Mouse (Mus musculus) layer of hippocampus, adult 18-20 months (tissue): Measurements from ENCODE around the gene Procr. TPM values are rescaled to one million over a fixed set of nuclear protein-coding genes. Genes with fewer than 3 reads are reported as not detected.

Source experiments
- DNase-seq, 2 experiments: peaks; one replicate each; pipeline ENCODE4 v3.0.0; 2022; ENCODE audit warnings: low spot score in 2 of 2
- total RNA-seq, 2 experiments: library from RNA; stranded (reverse); gene quantifications; 2 replicates each; pipeline ENCODE4 v1.2.3; 2021

The Procr gene
- total RNA-seq, 2 experiments from 2014 or later = 0.89 to 0.92 TPM

DNA sequence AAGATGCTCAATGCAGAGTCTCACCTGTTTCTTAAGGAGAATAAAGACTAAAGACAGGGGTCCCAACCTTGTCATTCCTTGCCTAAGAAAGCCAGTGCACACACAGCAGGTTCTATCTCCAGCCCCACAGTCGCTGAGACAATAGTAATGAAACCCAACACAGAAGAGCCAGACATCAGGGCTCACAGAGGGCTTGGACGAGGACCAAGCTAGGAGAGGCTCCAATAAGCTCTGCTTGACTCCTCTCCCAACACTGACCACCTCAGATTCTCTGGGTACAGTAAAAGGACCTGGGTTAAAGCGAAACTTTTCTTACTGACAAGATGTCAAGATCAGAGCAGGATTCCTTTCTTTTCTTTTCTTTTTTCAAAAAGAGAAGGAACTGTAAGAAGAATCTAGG is 47.7 kb downstream of the Procr start:
- DNase-seq = no peak

- no peak for DNase-seq
Measured at GRCm38 (mm10) chr2:155802761-155803160, 51.8 kb downstream of the Procr start.

DNA sequence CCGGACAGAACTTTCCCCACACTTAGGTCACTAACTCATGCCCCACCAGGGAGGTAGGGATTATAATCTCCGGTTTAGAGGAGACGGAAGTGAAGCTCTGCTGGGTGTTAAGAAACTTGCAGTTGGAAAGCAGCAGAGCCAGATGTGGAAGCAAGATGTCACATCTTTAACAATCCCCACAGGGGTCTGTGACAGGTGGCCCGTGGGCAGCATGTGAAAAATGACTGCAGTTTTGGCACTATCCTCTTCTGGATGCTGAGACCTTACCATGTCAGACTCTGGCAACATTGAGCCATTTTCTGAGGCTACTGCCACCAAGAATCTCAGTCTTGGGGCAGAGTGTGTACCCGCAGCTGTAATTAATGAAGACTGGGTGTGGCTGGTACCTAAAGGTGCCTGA is 53.1 kb downstream of the Procr start:
- no peak for DNase-seq

Other genes starting within 250 kb of the Procr start
- 10 to 100 TPM; 57.2 to 60.6 TPM for gene Acss2, start 233.2 kb upstream of the Procr start, total RNA-seq
- 100 to 1,000 TPM; 112 to 120 TPM for gene Ggt7, start 232.9 kb upstream of the Procr start, total RNA-seq
- gene Gss, start 158.3 kb upstream of the Procr start, total RNA-seq = 10 to 100 TPM; 23.4 to 24.7 TPM
- 1 to 10 TPM; 3.0 to 4.9 TPM for gene Myh7b, start 139.9 kb upstream of the Procr start, total RNA-seq
- gene Trpc4ap, start 58.7 kb upstream of the Procr start, total RNA-seq = 100 to 1,000 TPM; 163 to 168 TPM
- 10 to 100 TPM; 23.3 to 24.4 TPM for gene Edem2, start 21.6 kb upstream of the Procr start, total RNA-seq
- gene Gm17581, start 15.3 kb upstream of the Procr start, total RNA-seq = not detected
- gene Mmp24, start 24.2 kb downstream of the Procr start, total RNA-seq = 10 to 100 TPM; 39.2 to 39.9 TPM
- 10 to 100 TPM; 57.3 to 64.4 TPM for gene BC029722, start 68.3 kb downstream of the Procr start, total RNA-seq
- gene Eif6, start 75.8 kb downstream of the Procr start, total RNA-seq = 10 to 100 TPM; 66.9 to 70.9 TPM
- gene Fam83c, start 83.7 kb downstream of the Procr start, total RNA-seq = not detected
- gene Uqcc1, start 179.2 kb downstream of the Procr start, total RNA-seq = 10 to 100 TPM; 83.7 to 84.9 TPM
- not detected for gene Gm15557, start 189.6 kb downstream of the Procr start, total RNA-seq
- under 1 TPM; 0.12 to 0.13 TPM for gene Gdf5, start 194.2 kb downstream of the Procr start, total RNA-seq
- gene Cep250, start 205.3 kb downstream of the Procr start, total RNA-seq = 10 to 100 TPM; 18.8 to 21.7 TPM